Mouse (Mus musculus): Measurements from ENCODE around the gene Abcd2. TPM values are rescaled to one million over a fixed set of nuclear protein-coding genes. Genes with fewer than 3 reads are reported as not detected.

Gene Abcd2
- total RNA-seq, 2 experiments from 2014 or later, result 14.5 to 15.1 TPM

GRCm38 (mm10) chr15:91163454-91163853, 28.1 kb downstream of the Abcd2 start:
- no peak for DNase-seq (ENCODE audit: low spot score in 2 of 2)

- no peak for DNase-seq (ENCODE audit: low spot score in 2 of 2)
These were observed 30.4 kb downstream of the Abcd2 start for GRCm38 (mm10) chr15:91161153-91161552.

GRCm38 (mm10) chr15:91153311-91153710, 38.3 kb downstream of the Abcd2 start:
- DNase-seq (ENCODE audit: low spot score in 2 of 2), result no peak

- peak in 1 of 2 experiments; percentile 34 for DNase-seq (ENCODE audit: low spot score in 2 of 2)
These were observed 39.0 kb downstream of the Abcd2 start for GRCm38 (mm10) chr15:91152592-91152991.

- no peak for DNase-seq (ENCODE audit: low spot score in 2 of 2)
These were observed 67.0 kb downstream of the Abcd2 start for GRCm38 (mm10) chr15:91124584-91124983.

GRCm38 (mm10) chr15:91112555-91113209, 78.9 kb downstream of the Abcd2 start:
- DNase-seq (ENCODE audit: low spot score in 2 of 2), result no peak

GRCm38 (mm10) chr15:91108102-91108659, 83.4 kb downstream of the Abcd2 start:
- DNase-seq (ENCODE audit: low spot score in 2 of 2), result no peak

GRCm38 (mm10) chr15:91104934-91105333, 86.7 kb downstream of the Abcd2 start:
- DNase-seq (ENCODE audit: low spot score in 2 of 2), result peak in 1 of 2 experiments; percentile 46

GRCm38 (mm10) chr15:91104276-91104675, 87.3 kb downstream of the Abcd2 start:
- DNase-seq (ENCODE audit: low spot score in 2 of 2), result no peak

GRCm38 (mm10) chr15:91103814-91104213, 87.8 kb downstream of the Abcd2 start:
- DNase-seq (ENCODE audit: low spot score in 2 of 2), result no peak

GRCm38 (mm10) chr15:91103305-91103704, 88.3 kb downstream of the Abcd2 start:
- no peak for DNase-seq (ENCODE audit: low spot score in 2 of 2)

- DNase-seq (ENCODE audit: low spot score in 2 of 2), result no peak
These were observed 95.0 kb downstream of the Abcd2 start for GRCm38 (mm10) chr15:91096606-91097005.

Other genes starting within 250 kb of the Abcd2 start
- 100 to 1,000 TPM; 131 to 133 TPM for gene Kif21a, start 141.9 kb downstream of the Abcd2 start, total RNA-seq (2021)
- gene CN725425, start 7.7 kb upstream of the Abcd2 start, total RNA-seq (2021), result not detected